Mouse (Mus musculus): ENCODE data around the gene Ap1ar. TPM values are rescaled to one million over a fixed set of nuclear protein-coding genes. Genes with fewer than 3 reads are reported as not detected.

Gene Ap1ar
- polyA plus RNA-seq, 1 experiment from 2014 or later: 49.3 TPM

DNA sequence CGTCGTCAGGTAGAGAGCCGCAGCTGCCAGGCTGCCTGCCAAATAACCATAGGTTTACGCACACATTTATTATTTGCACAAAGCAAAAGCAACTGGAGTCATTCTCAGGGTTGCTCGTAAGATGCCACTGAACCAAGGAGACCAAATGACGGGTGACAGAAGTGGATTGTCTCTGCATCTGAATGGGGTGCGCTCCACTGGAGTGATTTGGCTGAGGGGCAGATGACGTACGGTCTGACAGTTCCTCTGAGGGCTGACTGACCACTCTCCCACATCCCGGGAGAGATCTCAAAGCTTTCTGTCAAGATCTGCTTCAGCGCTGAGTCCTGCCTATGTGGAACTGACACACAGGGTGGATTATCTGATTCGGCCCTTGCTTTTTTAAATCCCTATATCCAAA, 32.3 kb downstream of the Ap1ar start:
- ATAC-seq (ENCODE audit: low FRiP score, low TSS enrichment): no peak
- H3K36me3 ChIP-seq (ENCODE audit: insufficient read depth, low read length): peaks cover 22% of the 10 kb centered on the region
- peaks cover 8% of the 10 kb centered on the region for H3K4me1 ChIP-seq (ENCODE audit: insufficient read depth, low read length)
- H3K9me3 ChIP-seq (ENCODE audit: low read length): no peaks in the 10 kb centered on the region
- H3K27me3 ChIP-seq (ENCODE audit: insufficient read depth, low read length): no peaks in the 10 kb centered on the region
- H3K4me3 ChIP-seq (ENCODE audit: low read length): no peak overlapping the region
- WGBS: 78% methylated on average over 12 of the region's 12 CpGs
- no peak overlapping the region for H3K9ac ChIP-seq (replicated peaks; ENCODE audit: low read length)
- H3K27ac ChIP-seq (ENCODE audit: low read length): no peak overlapping the region
- H3K4me2 ChIP-seq (replicated peaks; ENCODE audit: low read depth, low read length): no peak overlapping the region

DNA sequence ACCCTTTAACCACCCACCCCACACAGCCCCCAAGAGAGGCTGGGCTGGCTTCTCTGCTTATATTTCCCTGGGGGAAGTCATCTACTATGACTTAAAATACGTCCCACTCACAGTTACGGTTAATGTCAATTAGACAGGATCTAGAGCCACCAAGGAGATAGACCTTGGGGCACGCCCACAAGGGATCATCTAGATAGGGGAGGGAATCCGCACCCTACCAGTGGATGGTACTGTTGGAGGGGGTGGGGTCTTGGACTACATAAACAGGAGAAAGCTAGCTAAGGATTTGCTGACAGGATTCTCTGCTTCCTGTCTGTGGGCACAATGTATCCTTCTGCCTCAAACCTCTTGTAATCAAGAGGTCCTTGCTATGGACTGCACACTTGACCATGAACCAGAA, 32.9 kb downstream of the Ap1ar start:
- no peaks in the 10 kb centered on the region for H3K9me3 ChIP-seq (ENCODE audit: low read length)
- H3K4me3 ChIP-seq (ENCODE audit: low read length): no peak overlapping the region
- no peak overlapping the region for H3K4me2 ChIP-seq (replicated peaks; ENCODE audit: low read depth, low read length)
- no peak overlapping the region for H3K9ac ChIP-seq (replicated peaks; ENCODE audit: low read length)
- no peaks in the 10 kb centered on the region for H3K27me3 ChIP-seq (ENCODE audit: insufficient read depth, low read length)
- peaks cover 21% of the 10 kb centered on the region for H3K36me3 ChIP-seq (ENCODE audit: insufficient read depth, low read length)
- H3K27ac ChIP-seq (ENCODE audit: low read length): no peak overlapping the region
- peaks cover 8% of the 10 kb centered on the region for H3K4me1 ChIP-seq (ENCODE audit: insufficient read depth, low read length)
- 92% methylated on average over 4 of the region's 4 CpGs for WGBS
- no peak for ATAC-seq (ENCODE audit: low FRiP score, low TSS enrichment)

DNA sequence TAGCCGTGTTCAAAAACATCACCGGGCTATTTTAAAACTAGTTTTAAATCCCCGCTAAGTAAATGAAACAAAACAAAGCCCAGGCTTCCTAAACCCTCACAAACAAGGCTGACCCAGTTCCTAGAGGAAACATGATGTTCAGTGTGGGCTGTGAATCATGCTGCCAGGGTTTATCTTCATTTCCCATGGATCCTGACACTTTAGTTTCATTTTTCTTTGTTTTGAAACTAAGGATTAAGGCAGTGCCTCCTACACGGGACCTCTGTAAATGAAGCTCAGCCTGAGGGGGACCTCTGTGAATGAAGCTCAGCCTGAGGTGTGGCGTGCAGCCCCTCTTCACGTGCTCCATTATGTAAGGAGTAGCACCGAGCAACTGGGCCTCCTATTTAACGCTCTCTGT, 34.5 kb downstream of the Ap1ar start:
- Histone ChIP-seq H3K27me3 (ENCODE audit: insufficient read depth, low read length) (no peaks in the 10 kb centered on the region), H3K36me3 (ENCODE audit: insufficient read depth, low read length) (peaks cover 11% of the 10 kb centered on the region), H3K4me2 (replicated peaks; ENCODE audit: low read depth, low read length) (peak overlapping the region; percentile 4; the same call in 1 of the 2 replicates), H3K9ac (replicated peaks; ENCODE audit: low read length) (no peak overlapping the region; the same call in 1 of the 2 replicates), H3K4me3 (ENCODE audit: low read length) (no peak overlapping the region), H3K27ac (ENCODE audit: low read length) (no peak overlapping the region), H3K9me3 (ENCODE audit: low read length) (no peaks in the 10 kb centered on the region), H3K4me1 (ENCODE audit: insufficient read depth, low read length) (peaks cover 8% of the 10 kb centered on the region)
- WGBS: 27% methylated on average over 8 of the region's 8 CpGs
- ATAC-seq (ENCODE audit: low FRiP score, low TSS enrichment): no peak

DNA sequence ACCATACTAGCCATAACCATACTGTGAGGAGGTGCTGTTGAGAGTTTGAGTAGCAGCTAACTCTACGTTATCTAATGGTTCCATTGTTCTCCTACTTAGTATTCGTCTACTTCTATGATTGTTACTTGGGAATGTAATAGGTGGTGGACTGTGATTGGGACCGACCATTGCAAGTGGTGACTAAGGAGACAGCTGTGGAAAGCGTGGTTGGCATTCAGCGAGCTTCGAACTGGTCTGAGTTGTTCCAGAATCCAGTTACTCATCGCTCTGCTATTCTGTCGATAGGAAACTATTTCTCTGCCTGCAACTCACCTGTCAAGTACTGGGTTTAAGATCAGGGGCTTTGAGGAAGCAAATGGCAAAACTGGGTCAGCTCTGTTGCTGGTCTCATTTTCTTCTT, 36.2 kb downstream of the Ap1ar start:
- no peaks in the 10 kb centered on the region for H3K27me3 ChIP-seq (ENCODE audit: insufficient read depth, low read length)
- WGBS: 92% methylated on average over 8 of the region's 8 CpGs
- no peaks in the 10 kb centered on the region for H3K9me3 ChIP-seq (ENCODE audit: low read length)
- no peak overlapping the region for H3K4me3 ChIP-seq (ENCODE audit: low read length)
- H3K9ac ChIP-seq (replicated peaks; ENCODE audit: low read length): no peak overlapping the region
- H3K36me3 ChIP-seq (ENCODE audit: insufficient read depth, low read length): peaks cover 2% of the 10 kb centered on the region; the same call in 1 of the 2 replicates
- ATAC-seq (ENCODE audit: low FRiP score, low TSS enrichment): no peak
- H3K4me2 ChIP-seq (replicated peaks; ENCODE audit: low read depth, low read length): no peak overlapping the region
- no peak overlapping the region for H3K27ac ChIP-seq (ENCODE audit: low read length)
- H3K4me1 ChIP-seq (ENCODE audit: insufficient read depth, low read length): peaks cover 8% of the 10 kb centered on the region

DNA sequence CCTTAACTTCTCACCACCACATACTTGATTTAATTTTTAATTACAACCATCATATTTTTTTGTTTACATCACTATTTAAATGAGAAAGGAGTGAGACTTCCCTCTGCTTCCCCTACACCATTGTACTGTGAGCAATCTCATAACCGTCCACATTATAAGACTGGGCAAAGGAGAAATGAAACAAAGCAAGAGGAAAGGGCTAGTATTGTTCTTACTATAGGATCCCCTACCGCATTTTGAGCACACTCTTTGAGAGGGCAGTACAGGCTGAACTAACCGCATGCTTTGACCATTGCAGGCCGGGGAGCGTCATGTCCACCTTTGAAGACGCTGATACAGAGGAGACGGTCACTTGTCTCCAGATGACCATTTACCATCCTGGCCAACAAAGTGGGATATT, 41.1 kb downstream of the Ap1ar start:
- Histone ChIP-seq H3K9ac (replicated peaks; ENCODE audit: low read length) (no peak overlapping the region), H3K36me3 (ENCODE audit: insufficient read depth, low read length) (no peaks in the 10 kb centered on the region; the same call in 1 of the 2 replicates), H3K27ac (ENCODE audit: low read length) (no peak overlapping the region), H3K4me3 (ENCODE audit: low read length) (no peak overlapping the region), H3K4me2 (replicated peaks; ENCODE audit: low read depth, low read length) (no peak overlapping the region), H3K9me3 (ENCODE audit: low read length) (peaks cover 4% of the 10 kb centered on the region; the same call in 1 of the 2 replicates), H3K4me1 (ENCODE audit: insufficient read depth, low read length) (peaks cover 2% of the 10 kb centered on the region), H3K27me3 (ENCODE audit: insufficient read depth, low read length) (no peaks in the 10 kb centered on the region)
- 97% methylated on average over 7 of the region's 7 CpGs for WGBS
- no peak for ATAC-seq (ENCODE audit: low FRiP score, low TSS enrichment)

DNA sequence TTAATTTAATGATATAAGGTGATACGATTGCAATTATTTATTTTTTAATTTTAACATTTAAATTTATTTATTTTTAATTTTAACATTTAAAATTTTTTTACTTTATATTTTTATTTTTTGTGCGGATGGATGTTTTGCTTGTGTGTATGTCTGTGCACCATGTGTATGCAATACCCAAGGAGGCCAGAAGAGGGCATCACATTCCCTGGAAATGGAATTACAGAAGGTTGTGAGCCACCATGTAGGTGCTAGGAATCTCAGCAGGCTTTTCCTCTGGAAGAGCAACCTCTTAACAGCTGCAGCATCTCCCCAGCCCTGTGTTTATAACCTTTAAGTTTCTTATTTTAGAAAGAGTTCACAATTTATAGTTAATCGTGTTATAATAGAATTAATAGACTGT, 41.6 kb downstream of the Ap1ar start:
- WGBS: 98% methylated on average over 3 of the region's 3 CpGs
- H3K9ac ChIP-seq (replicated peaks; ENCODE audit: low read length): no peak overlapping the region
- peaks cover 4% of the 10 kb centered on the region; the same call in 1 of the 2 replicates for H3K9me3 ChIP-seq (ENCODE audit: low read length)
- H3K4me3 ChIP-seq (ENCODE audit: low read length): no peak overlapping the region
- no peak overlapping the region for H3K27ac ChIP-seq (ENCODE audit: low read length)
- no peaks in the 10 kb centered on the region; the same call in 1 of the 2 replicates for H3K36me3 ChIP-seq (ENCODE audit: insufficient read depth, low read length)
- H3K4me1 ChIP-seq (ENCODE audit: insufficient read depth, low read length): peaks cover 5% of the 10 kb centered on the region
- no peaks in the 10 kb centered on the region for H3K27me3 ChIP-seq (ENCODE audit: insufficient read depth, low read length)
- no peak for ATAC-seq (ENCODE audit: low FRiP score, low TSS enrichment)
- no peak overlapping the region for H3K4me2 ChIP-seq (replicated peaks; ENCODE audit: low read depth, low read length)

DNA sequence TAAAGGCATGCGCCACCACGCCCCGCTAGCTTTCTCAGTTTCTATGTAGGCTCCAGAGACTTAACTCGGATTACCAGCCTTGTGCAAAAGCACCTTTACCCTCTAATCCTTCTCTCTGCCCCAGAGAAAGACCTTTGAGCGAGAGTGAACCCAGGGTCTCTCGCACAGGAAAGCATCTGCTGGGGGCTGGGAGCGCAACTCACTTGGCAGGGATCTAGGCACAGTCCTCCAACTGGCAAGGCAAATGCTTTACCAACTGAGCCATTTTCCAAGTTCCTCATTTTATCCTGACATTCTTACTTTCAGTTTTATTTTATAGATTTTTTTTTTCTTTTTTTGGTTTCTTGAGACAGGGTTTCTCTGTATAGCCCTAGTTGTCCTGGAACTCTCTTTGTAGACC, 44.3 kb downstream of the Ap1ar start:
- peaks cover 15% of the 10 kb centered on the region for H3K27me3 ChIP-seq (ENCODE audit: insufficient read depth, low read length)
- no peak overlapping the region for H3K27ac ChIP-seq (ENCODE audit: low read length)
- H3K4me3 ChIP-seq (ENCODE audit: low read length): no peak overlapping the region
- ATAC-seq (ENCODE audit: low FRiP score, low TSS enrichment): no peak
- H3K9me3 ChIP-seq (ENCODE audit: low read length): peaks cover 4% of the 10 kb centered on the region; the same call in 1 of the 2 replicates
- WGBS: 87% methylated on average over 7 of the region's 7 CpGs
- no peak overlapping the region for H3K9ac ChIP-seq (replicated peaks; ENCODE audit: low read length)
- H3K4me2 ChIP-seq (replicated peaks; ENCODE audit: low read depth, low read length): no peak overlapping the region
- H3K36me3 ChIP-seq (ENCODE audit: insufficient read depth, low read length): no peaks in the 10 kb centered on the region; the same call in 1 of the 2 replicates
- H3K4me1 ChIP-seq (ENCODE audit: insufficient read depth, low read length): peaks cover 11% of the 10 kb centered on the region

DNA sequence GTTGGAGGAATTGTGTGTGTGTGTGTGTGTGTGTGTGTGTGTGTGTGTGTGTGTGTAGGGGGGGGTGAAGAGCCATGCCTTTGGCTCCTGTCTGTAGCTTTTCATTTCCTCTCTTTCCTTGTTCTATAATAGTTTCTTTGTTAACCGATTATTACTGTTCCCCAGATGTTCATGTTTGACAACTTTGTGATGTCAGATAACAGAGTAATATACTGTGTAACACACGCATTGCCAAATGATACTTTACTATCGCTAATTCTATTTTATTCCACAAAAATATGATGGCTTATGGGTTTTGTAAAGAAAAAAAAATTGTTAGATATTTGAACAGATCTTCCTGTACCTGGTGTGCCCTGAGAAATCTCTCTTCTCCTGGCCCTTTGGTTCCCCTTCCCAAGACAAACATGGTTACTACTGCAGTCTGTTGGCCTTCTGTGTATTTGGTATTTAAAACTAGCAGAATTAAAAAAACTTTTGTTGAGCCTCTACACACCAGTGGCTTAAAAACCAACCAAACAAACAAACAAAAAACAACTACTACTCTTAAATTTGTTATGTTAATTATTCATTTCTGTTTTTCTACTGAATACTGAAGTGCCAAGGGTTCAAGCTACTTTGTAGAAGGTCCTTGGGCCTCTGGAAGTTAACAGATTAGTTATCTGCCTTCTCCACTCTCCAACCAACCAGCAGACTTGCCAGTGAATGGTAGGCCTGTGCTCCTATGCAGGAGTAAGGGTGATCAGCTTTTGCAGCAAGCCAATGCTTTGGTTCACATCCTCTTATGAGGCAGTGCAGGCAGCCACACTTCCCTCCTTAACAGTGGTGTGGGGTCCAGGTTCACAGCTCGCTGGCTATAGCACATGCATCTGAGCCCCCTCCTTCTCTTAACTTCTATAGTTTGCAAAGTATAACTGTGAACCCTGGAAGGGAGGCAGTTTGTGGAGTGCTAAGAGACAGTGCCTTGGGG, 45.4 kb downstream of the Ap1ar start:
- Histone ChIP-seq H3K27me3 (ENCODE audit: insufficient read depth, low read length) (peaks cover 19% of the 10 kb centered on the region), H3K4me3 (ENCODE audit: low read length) (no peak overlapping the region), H3K9ac (replicated peaks; ENCODE audit: low read length) (no peak overlapping the region), H3K4me2 (replicated peaks; ENCODE audit: low read depth, low read length) (peak overlapping the region; percentile 95; the same call in 1 of the 2 replicates), H3K27ac (ENCODE audit: low read length) (no peak overlapping the region), H3K9me3 (ENCODE audit: low read length) (peaks cover 4% of the 10 kb centered on the region; the same call in 1 of the 2 replicates), H3K36me3 (ENCODE audit: insufficient read depth, low read length) (no peaks in the 10 kb centered on the region; the same call in 1 of the 2 replicates), H3K4me1 (ENCODE audit: insufficient read depth, low read length) (peaks cover 11% of the 10 kb centered on the region)
- ATAC-seq (ENCODE audit: low FRiP score, low TSS enrichment): no peak
- WGBS: 49% methylated on average over 4 of the region's 4 CpGs

DNA sequence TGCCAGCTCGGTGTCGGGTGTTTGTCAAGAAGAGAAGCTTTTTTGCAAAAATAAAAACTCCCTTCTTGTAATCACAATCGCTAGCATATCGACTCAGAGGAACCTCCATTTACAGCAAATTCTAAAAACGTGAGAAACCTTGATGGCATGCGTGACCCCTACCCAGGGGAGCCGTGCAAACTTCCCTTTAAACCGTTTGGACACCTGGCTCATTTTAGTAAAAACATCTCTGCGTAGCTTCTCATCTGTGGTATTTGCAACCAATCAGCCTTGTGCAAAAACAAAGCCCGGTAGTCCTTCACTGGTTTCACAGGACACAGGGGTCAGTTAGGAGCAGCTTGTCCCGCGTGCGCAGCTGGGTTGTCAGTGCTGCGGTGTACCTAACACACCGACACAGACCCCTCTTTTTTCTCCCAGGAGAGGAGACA, 46.3 kb downstream of the Ap1ar start:
- no peak for ATAC-seq (ENCODE audit: low FRiP score, low TSS enrichment)
- no peak overlapping the region for H3K27ac ChIP-seq (ENCODE audit: low read length)
- H3K9me3 ChIP-seq (ENCODE audit: low read length): peaks cover 4% of the 10 kb centered on the region; the same call in 1 of the 2 replicates
- H3K4me2 ChIP-seq (replicated peaks; ENCODE audit: low read depth, low read length): peak overlapping the region; percentile 95
- H3K27me3 ChIP-seq (ENCODE audit: insufficient read depth, low read length): peaks cover 19% of the 10 kb centered on the region
- peaks cover 11% of the 10 kb centered on the region for H3K4me1 ChIP-seq (ENCODE audit: insufficient read depth, low read length)
- peak overlapping the region; percentile 67 for H3K4me3 ChIP-seq (ENCODE audit: low read length)
- H3K36me3 ChIP-seq (ENCODE audit: insufficient read depth, low read length): no peaks in the 10 kb centered on the region
- under 1% methylated on average over 15 of the region's 15 CpGs for WGBS
- peak overlapping the region; percentile 61 for H3K9ac ChIP-seq (replicated peaks; ENCODE audit: low read length)

All from kidney, embryonic 16.5 days (tissue).